Mouse (Mus musculus) midbrain, embryonic 15.5 days (tissue): ENCODE results near the gene Armh1. TPM values are rescaled to one million over a fixed set of nuclear protein-coding genes. Genes with fewer than 3 reads are reported as not detected.
"Not testable (repeated sequence)": the region's sequence is repeated elsewhere in the genome, so short reads cannot be mapped to it uniquely, and the experiment has no call there.

Experiments used
- ATAC-seq: fragments of 200-750 bp; cut with Nextera tagmentation; replicated peaks from 2 replicates; pipeline ENCODE4 v1.8.0; 2017; ENCODE audit warnings: moderate TSS enrichment
- H3K27ac ChIP-seq: fragments of 300-500 bp; sonication (generic); 2 replicates; pipeline ENCODE4 v1.5.1; 2015; ENCODE audit warnings: mild to moderate bottlenecking, inconsistent platforms
- H3K27me3 ChIP-seq: fragments of 300-500 bp; sonication (generic); replicated peaks from 2 replicates; pipeline ENCODE4 v1.6.1; 2015; ENCODE audit warnings: inconsistent platforms
- H3K36me3 ChIP-seq: fragments of 300-500 bp; sonication (generic); replicated peaks from 2 replicates; pipeline ENCODE4 v1.6.1; 2015; ENCODE audit warnings: inconsistent platforms
- H3K4me1 ChIP-seq: fragments of 300-500 bp; sonication (generic); 2 replicates; pipeline ENCODE4 v1.6.1; 2015; ENCODE audit warnings: inconsistent platforms
- H3K4me2 ChIP-seq: fragments of 300-500 bp; sonication (generic); 2 replicates; pipeline ENCODE4 v1.6.1; 2015; ENCODE audit warnings: inconsistent platforms, mild to moderate bottlenecking, moderate library complexity
- H3K4me3 ChIP-seq: fragments of 300-500 bp; sonication (generic); 2 replicates; pipeline ENCODE4 v1.5.1; 2015; ENCODE audit warnings: mild to moderate bottlenecking, inconsistent platforms
- H3K9ac ChIP-seq: fragments of 300-500 bp; sonication (generic); 2 replicates; pipeline ENCODE4 v1.6.1; 2015; ENCODE audit warnings: mild to moderate bottlenecking, inconsistent platforms
- H3K9me3 ChIP-seq: fragments of 300-500 bp; sonication (generic); 2 replicates; pipeline ENCODE4 v1.6.1; 2016; ENCODE audit warnings: inconsistent platforms
- WGBS: fragments of 180-500 bp; shearing (Covaris S2); methylation state at CpG from one replicate; pipeline ENCODE4 v1.1.7; 2015; ENCODE audit warnings: mixed read lengths; 5-methylcytosine and 5-hydroxymethylcytosine counted together
- polyA plus RNA-seq: library from polyadenylated mRNA; unstranded; fragments of >200 nt; fragmentation: Nextera tagmentation; extraction: Ambion mirVana; gene quantifications from 2 replicates; pipeline ENCODE4 v1.2.1, GENCODE M21; 2015

Armh1 gene
- polyA plus RNA-seq, 1 experiment from 2014 or later, result 1.8 TPM

DNA sequence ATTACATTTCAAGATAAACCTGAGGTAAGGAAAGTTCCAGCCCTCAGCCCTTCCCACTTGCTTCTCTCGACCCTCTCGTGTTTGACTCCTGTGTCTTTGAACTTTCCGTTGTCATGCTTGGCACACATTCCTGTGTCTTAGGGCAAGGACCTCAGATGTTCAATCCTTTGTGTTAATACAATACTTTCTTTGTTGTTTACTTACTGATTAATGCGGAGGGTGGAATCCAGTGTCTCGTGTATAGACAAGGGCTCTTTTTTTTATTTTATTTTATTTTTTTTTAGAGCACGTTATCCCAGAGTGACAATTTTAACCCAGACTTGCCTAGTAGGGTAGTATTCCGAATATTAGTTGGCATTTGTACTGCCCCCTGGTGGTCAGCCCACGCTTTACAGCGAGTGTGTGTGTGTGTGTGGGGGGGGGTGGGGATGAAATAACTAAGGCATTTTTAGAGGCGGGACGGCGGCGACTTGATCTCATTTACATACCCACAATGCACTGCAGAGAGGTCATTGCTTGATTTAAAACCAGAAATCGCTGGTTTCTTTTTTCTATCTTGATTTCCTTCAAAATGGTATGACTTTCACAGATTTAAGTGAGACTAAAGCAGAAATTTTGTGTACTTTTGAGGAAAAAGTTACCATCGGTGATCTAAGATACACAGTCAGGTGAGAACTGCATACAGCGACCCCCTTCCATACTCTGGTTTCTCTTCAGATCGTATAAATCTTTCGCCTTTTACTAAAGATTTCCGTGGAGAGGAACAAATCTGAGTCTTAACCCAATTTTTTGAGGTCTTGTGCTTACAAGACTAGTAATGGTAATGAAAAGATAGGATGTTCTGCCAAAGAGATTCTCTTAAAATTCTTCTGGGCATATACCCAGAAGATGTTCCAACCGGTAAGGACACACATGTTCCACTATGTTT, 41.5 kb downstream of the Armh1 start:
- Histone ChIP-seq H3K4me3 (no peak overlapping the region), H3K4me1 (no peaks in the 10 kb centered on the region), H3K36me3 (no peaks in the 10 kb centered on the region), H3K27ac (no peak overlapping the region), H3K9ac (no peak overlapping the region), H3K4me2 (peak overlapping the region; percentile 4; the same call in 1 of the 2 replicates), H3K9me3 (no peaks in the 10 kb centered on the region), H3K27me3 (no peaks in the 10 kb centered on the region)
- no peak for ATAC-seq
- 3% methylated on average over 20 of the region's 20 CpGs for whole genome bisulfite sequencing

DNA sequence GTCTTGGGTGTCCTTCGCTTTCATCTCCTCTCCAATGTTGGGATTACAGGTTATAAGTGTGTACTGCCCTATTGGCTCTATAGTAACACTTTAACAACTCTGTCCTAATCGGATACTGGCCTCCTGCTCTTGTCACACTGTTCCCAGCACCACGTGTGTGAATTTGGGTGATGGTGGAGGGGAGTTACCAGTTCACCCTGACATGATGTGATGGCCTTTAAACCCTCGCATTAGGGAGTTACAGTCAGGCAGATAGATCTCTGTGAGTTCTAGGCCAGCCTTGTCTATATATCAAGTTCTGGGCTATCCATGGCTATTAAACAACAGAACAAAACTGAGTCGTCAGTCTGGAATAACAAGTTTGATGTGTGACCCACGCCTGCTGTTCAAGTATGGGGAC, 42.3 kb downstream of the Armh1 start:
- 81% methylated on average over 6 of the region's 6 CpGs for WGBS
- no peaks in the 10 kb centered on the region for H3K27me3 ChIP-seq

DNA sequence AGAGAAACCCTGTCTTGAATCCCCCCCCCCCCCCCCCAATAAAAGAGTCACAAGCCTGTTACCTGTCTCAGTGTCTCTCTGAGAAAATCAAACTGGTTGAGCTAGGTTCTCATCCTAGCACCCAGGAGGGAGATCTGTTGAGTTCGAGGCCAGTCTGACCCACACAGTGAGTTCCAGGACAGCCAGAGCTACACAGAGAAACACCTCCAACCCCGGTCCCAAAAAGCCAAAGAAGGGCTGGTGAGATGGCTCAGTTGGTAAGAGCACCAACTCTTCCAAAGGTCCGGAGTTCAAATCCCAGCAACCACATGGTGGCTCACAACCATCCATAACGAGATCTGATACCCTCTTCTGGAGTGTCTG, 49.0 kb downstream of the Armh1 start:
- H3K9ac ChIP-seq, result peak overlapping the region; percentile 31; the same call in 1 of the 2 replicates
- H3K4me2 ChIP-seq, result 0 out of 2 replicates have a peak overlapping the region, but pooled peaks have one; percentile 57
- 64% methylated on average over 4 of the region's 4 CpGs for WGBS
- H3K36me3 ChIP-seq, result no peaks in the 10 kb centered on the region
- H3K9me3 ChIP-seq, result no peaks in the 10 kb centered on the region
- no peak for ATAC-seq
- H3K4me3 ChIP-seq, result no peak overlapping the region
- no peaks in the 10 kb centered on the region for H3K27me3 ChIP-seq
- H3K27ac ChIP-seq, result no peak overlapping the region
- peaks cover 9% of the 10 kb centered on the region; the same call in 1 of the 2 replicates for H3K4me1 ChIP-seq

More for the DNA sequence above, 42.3 kb downstream of the Armh1 start:
- no peak overlapping the region for H3K27ac ChIP-seq
- H3K4me1 ChIP-seq, result no peaks in the 10 kb centered on the region
- no peak overlapping the region for H3K9ac ChIP-seq
- H3K9me3 ChIP-seq, result no peaks in the 10 kb centered on the region
- no peak overlapping the region for H3K4me2 ChIP-seq
- H3K4me3 ChIP-seq, result no peak overlapping the region
- no peak for ATAC-seq
- H3K36me3 ChIP-seq, result no peaks in the 10 kb centered on the region

DNA sequence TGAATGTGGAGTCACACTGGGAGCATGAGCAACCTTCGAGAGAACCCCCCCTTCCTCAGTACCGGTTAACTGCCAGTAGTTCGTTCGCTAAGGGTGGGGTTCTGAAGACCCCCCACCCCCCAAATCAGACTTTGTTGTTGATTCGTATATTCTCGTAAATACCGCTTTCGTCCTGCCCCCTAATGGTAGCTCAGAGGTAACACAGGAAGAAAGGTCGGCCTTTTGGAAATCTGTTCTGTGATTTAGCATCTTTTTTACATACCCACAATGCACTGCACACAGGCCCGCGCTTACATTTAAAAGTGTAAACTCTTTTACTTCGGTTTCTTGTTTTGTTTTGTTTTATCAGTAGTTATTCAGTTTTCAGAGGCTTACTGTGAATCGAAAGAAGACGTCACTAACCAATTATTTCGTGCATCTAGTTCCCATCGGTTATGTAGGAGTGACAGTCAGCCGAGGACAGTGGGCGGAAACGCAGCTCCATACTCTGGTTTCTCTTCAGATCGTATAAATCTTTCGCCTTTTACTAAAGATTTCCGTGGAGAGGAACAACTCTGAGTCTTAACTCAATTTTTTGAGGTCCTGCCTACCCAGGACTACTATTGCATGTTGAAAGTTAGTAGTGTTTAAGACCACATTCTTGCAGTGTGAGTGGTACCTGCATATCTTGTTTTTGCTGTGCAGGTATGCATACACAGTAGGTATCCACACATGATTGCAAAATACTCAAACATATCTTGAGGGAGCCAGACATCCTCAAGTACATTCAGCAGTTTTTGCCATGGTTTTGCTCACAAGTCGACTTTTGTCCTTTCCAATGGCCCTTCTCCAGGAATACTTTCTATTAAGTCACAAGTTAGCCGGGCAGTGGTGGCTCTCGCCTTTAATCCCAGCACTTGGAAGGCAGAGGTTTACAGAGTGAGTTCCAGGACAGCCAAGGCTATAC, 49.6 kb downstream of the Armh1 start:
- peaks cover 9% of the 10 kb centered on the region; the same call in 1 of the 2 replicates for H3K4me1 ChIP-seq
- ATAC-seq, result no peak; the same call in 1 of the 2 replicates
- peak overlapping the region; percentile 34 for H3K4me3 ChIP-seq
- H3K27ac ChIP-seq, result peak overlapping the region; percentile 65
- H3K9ac ChIP-seq, result peak overlapping the region; percentile 31; the same call in 1 of the 2 replicates
- H3K4me2 ChIP-seq, result peak overlapping the region; percentile 57
- no peaks in the 10 kb centered on the region for H3K9me3 ChIP-seq
- H3K27me3 ChIP-seq, result no peaks in the 10 kb centered on the region
- under 1% methylated on average over 25 of the region's 25 CpGs for WGBS
- H3K36me3 ChIP-seq, result no peaks in the 10 kb centered on the region

DNA sequence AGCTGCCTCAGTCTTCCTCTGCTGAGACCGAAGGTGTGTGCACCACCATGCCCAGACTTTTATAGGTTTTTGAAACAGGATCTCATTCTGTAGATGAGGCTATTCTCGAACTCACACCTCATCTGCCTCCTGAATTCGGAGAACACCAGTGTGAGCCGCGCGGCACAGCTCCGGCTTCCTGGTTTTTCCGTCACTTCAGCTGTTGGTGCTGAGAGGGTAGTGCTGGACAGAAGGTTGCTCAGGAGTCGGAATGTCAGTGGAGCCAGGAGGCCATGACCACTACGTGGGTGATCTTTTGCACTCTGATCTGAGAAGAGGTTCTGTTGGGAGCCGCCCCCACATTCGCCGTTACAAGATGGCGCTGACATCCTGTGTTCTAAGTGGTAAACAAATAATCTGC, 60.1 kb downstream of the Armh1 start:
- Histone ChIP-seq H3K9ac (no peak overlapping the region), H3K36me3 (no peaks in the 10 kb centered on the region), H3K27ac (no peak overlapping the region), H3K4me1 (peaks cover 5% of the 10 kb centered on the region; the same call in 1 of the 2 replicates), H3K27me3 (no peaks in the 10 kb centered on the region), H3K9me3 (no peaks in the 10 kb centered on the region), H3K4me2 (no peak overlapping the region), H3K4me3 (no peak overlapping the region)
- 95% methylated on average over 14 of the region's 14 CpGs for WGBS
- no peak for ATAC-seq

DNA sequence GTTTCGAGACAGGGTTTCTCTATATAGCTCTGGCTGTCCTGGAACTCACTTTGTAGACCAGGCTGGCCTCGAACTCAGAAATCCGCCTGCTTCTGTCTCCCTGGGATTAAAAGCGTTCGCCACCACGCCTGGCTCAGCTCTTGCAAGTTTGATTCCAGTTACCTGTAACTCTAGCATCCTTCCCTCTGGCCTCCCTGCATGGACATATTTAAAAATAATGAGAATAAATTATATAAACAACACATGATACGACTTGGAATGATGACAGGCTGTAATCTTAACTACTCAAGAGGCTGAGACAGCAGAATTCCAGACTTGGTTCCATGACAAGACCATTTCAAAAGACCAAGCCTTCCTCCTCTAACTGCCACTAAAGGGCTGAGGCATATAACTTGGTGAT, 61.3 kb downstream of the Armh1 start:
- Histone ChIP-seq H3K9me3 (no peaks in the 10 kb centered on the region), H3K27ac (peak overlapping the region; percentile 79; the same call in 1 of the 2 replicates), H3K4me3 (no peak overlapping the region), H3K4me2 (no peak overlapping the region), H3K27me3 (no peaks in the 10 kb centered on the region), H3K9ac (no peak overlapping the region), H3K4me1 (peaks cover 5% of the 10 kb centered on the region; the same call in 1 of the 2 replicates), H3K36me3 (no peaks in the 10 kb centered on the region)
- peak; percentile 14; the same call in 1 of the 2 replicates for ATAC-seq
- WGBS, result 71% methylated on average over 7 of the region's 7 CpGs

DNA sequence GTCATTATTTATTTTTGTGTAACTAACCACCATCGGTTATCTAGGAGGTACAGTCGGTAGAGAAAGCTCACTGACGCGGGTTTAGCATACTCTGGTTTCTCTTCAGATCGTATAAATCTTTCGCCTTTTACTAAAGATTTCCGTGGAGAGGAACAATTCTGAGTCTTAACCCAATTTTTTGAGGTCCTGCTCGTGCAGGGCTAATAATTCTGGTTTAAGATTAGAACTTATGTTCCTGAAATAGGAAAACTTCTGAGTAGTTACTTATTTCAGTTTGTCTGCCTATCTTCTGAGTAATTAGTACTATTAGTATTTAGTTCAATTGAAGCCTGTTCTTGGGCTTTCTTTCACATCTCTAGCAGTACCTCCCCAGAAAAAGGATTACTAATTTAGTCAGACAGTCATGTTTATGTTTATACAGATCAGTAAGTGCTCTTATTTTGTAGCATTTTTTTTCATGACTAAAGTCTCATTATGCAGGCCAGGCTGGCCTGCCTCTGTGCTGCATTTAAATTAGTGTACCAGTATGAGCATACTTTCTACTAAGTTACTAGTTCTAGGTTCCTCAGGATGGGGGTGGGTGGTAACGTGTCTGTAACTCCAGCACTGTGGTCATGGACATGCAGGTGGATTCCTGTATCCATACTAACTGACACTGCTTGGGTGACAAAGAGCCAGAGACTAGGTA, 61.9 kb downstream of the Armh1 start:
- H3K4me3 ChIP-seq, result peak overlapping the region; percentile 34
- peak overlapping the region; percentile 73 for H3K9ac ChIP-seq
- 1% methylated on average over 9 of the region's 9 CpGs for whole genome bisulfite sequencing
- peak; percentile 88 for ATAC-seq
- H3K4me2 ChIP-seq, result peak overlapping the region; percentile 50
- H3K27me3 ChIP-seq, result no peaks in the 10 kb centered on the region
- no peaks in the 10 kb centered on the region for H3K36me3 ChIP-seq
- H3K9me3 ChIP-seq, result no peaks in the 10 kb centered on the region
- peaks cover 5% of the 10 kb centered on the region; the same call in 1 of the 2 replicates for H3K4me1 ChIP-seq
- H3K27ac ChIP-seq, result peak overlapping the region; percentile 79

DNA sequence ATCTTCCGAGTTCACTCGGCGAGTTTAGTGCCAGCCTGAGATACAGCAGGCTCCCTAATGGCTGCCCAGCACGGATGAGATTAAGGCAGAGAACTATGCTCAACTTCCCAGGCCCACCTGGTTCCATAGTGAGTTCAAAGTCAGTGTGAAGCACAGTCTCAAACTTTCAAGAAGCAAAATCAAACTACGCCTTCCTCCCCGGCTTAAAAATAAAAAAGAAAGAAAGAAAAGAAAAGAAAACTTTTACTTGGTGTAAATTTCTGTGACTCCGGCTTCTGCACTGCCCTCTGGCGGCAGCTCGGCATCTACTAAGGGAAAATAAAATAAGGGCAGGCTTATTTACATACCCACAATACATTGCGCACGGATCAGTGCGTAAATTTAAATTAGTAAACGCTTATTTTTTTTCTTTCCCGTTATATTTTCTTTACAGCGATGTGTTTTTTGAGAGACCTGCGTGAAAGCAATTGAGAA, 62.5 kb downstream of the Armh1 start:
- Histone ChIP-seq H3K27me3 (no peaks in the 10 kb centered on the region), H3K4me2 (peak overlapping the region; percentile 50), H3K4me1 (peaks cover 5% of the 10 kb centered on the region; the same call in 1 of the 2 replicates), H3K9me3 (no peaks in the 10 kb centered on the region), H3K9ac (peak overlapping the region; percentile 73), H3K27ac (peak overlapping the region; percentile 79), H3K4me3 (peak overlapping the region; percentile 34), H3K36me3 (no peaks in the 10 kb centered on the region)
- WGBS, result under 1% methylated on average over 16 of the region's 16 CpGs
- ATAC-seq, result peak; percentile 72

DNA sequence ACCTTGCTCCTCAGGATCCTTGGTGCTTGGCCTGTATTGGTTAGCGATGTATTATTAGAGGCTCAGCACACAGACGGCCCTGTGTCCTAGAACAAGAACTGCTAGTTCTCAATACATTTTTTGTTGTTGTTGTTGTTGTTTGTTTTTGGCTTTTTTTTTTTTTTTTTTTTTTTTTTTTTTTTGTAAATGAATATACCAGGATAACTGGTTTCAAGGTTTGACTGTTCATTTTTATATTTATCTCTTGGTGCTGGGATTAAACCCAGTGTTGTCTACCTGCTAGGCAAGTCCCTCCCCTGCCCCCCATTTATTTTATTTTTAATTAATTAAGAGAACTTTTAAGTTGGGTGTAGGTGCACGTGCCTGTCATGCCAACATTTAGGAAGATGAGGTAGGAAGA, 63.0 kb downstream of the Armh1 start:
- no peak for ATAC-seq

DNA sequence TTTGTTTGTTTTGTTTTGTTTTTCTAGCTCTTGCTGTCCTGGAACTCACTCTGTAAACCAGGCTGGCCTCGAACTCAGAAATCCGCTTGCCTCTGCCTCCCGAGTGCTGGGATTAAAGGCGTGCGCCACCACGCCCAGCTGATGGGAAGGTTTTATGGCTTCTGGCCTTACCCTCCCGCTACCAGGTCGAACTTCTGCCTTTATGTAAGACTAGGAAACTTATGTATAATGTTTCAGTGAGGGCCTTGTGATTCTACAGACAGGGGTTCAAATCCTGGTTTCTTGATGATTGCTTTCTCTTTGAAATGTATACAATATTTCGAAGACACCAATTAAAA, 69.2 kb downstream of the Armh1 start:
- Histone ChIP-seq H3K27ac (peak overlapping the region; percentile 79), H3K4me2 (peak overlapping the region; percentile 93), H3K4me1 (peaks cover 16% of the 10 kb centered on the region), H3K4me3 (peak overlapping the region; percentile 52), H3K9ac (peak overlapping the region; percentile 63)
- whole genome bisulfite sequencing, result 11% methylated on average over 9 of the region's 9 CpGs
- not testable (repeated sequence) for H3K9me3 ChIP-seq, H3K36me3 ChIP-seq, H3K27me3 ChIP-seq
- peak; percentile 62 for ATAC-seq

More for the DNA sequence above, 63.0 kb downstream of the Armh1 start:
- peak overlapping the region; percentile 34; the same call in 1 of the 2 replicates for H3K4me3 ChIP-seq
- H3K27ac ChIP-seq, result 0 out of 2 replicates have a peak overlapping the region, but pooled peaks have one; percentile 5
- no peaks in the 10 kb centered on the region for H3K36me3 ChIP-seq
- peaks cover 5% of the 10 kb centered on the region; the same call in 1 of the 2 replicates for H3K4me1 ChIP-seq
- H3K9ac ChIP-seq, result no peak overlapping the region
- 52% methylated on average over 3 of the region's 3 CpGs for WGBS
- H3K4me2 ChIP-seq, result peak overlapping the region; percentile 50
- H3K9me3 ChIP-seq, result no peaks in the 10 kb centered on the region
- H3K27me3 ChIP-seq, result no peaks in the 10 kb centered on the region
